Mouse (Mus musculus): ENCODE data around the gene Golm1.
A peak's percentile ranks its signal among the peaks of the same experiment; 100 is the strongest.
"Not testable (repeated sequence)": the region's sequence is repeated elsewhere in the genome, so short reads cannot be mapped to it uniquely, and the experiment has no call there.

GRCm38 (mm10) chr13:59592058-59592457 lies 83.6 kb downstream of the Golm1 start:
- not testable (repeated sequence) for TF ChIP-seq CTCF (conservative IDR thresholded peaks at IDR 0.05; ENCODE audit: low read length)
- TF ChIP-seq NANOG (IDR thresholded peaks at IDR 0.05; ENCODE audit: borderline replicate concordance, low read length), result peak; percentile 75; the same call in 1 of the 2 replicates

Data from E14TG2a.4 (cell line).